Mouse (Mus musculus): ENCODE measurements around the gene Ncf1. TPM values are rescaled to one million over a fixed set of nuclear protein-coding genes. Genes with fewer than 3 reads are reported as not detected.

Gene Ncf1
- polyA plus RNA-seq (2014; fragmentation: Illumina TruSeq; extraction: RNeasy Lipid Tissue Mini Kit (QIAGEN cat#74804); ENCODE audit: insufficient read depth, low read depth, low replicate concordance), result 18.6 TPM

DNA sequence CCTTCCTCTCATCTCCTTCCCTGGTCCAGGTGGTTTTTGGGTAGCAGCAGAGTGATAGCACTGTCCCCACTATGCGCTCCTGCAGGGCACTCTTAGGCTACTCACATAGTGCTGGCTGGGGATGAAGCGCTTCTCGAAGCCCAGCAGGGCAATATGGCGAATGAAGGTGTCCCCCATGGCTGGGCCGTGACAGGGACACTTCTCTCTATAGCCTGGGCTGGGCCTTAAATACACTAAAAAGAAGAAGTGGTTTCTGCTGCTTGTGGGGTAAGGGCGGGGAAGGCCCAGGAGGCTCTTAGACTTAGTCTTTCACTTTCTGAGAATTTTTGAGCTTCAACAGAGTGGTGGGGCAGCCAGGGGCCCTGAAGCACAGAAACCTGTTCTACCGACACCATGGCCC, at the start of gene Ncf1:
Gene Ncf1 (minus strand): TSS at position 235 of the 400 bp plus-strand sequence.

GRCm38 (mm10) chr5:134183880-134184808, 45.3 kb downstream of the Ncf1 start, which contains the start of gene Gtf2ird2:
Gtf2ird2 (plus strand) TSS chr5:134184019.

GRCm38 (mm10) chr5:134176169-134176881, 53.1 kb downstream of the Ncf1 start, which contains the start of gene Rcc1l:
Rcc1l (minus strand) TSS chr5:134176774.

Other genes with a start within 250 kb of the Ncf1 start
- 6.3 TPM for gene Castor2, start 129.9 kb downstream of the Ncf1 start, polyA plus RNA-seq (2014; fragmentation: Illumina TruSeq; extraction: RNeasy Lipid Tissue Mini Kit (QIAGEN cat#74804); ENCODE audit: insufficient read depth, low read depth, low replicate concordance)
- 10.4 TPM for gene Rcc1l, start 52.9 kb downstream of the Ncf1 start, polyA plus RNA-seq (2014; fragmentation: Illumina TruSeq; extraction: RNeasy Lipid Tissue Mini Kit (QIAGEN cat#74804); ENCODE audit: insufficient read depth, low read depth, low replicate concordance)
- gene Gtf2ird2, start 45.6 kb downstream of the Ncf1 start, polyA plus RNA-seq (2014; fragmentation: Illumina TruSeq; extraction: RNeasy Lipid Tissue Mini Kit (QIAGEN cat#74804); ENCODE audit: insufficient read depth, low read depth, low replicate concordance), result 2.2 TPM
- 48.3 TPM for gene Gtf2i, start 85.1 kb upstream of the Ncf1 start, polyA plus RNA-seq (2014; fragmentation: Illumina TruSeq; extraction: RNeasy Lipid Tissue Mini Kit (QIAGEN cat#74804); ENCODE audit: insufficient read depth, low read depth, low replicate concordance)
- gene Gtf2ird1, start 227.1 kb upstream of the Ncf1 start, polyA plus RNA-seq (2014; fragmentation: Illumina TruSeq; extraction: RNeasy Lipid Tissue Mini Kit (QIAGEN cat#74804); ENCODE audit: insufficient read depth, low read depth, low replicate concordance), result 11.3 TPM